Mouse (Mus musculus) cerebellum, adult 2 months (tissue): ENCODE measurements around the gene Ripk1.

Source experiments
- CTCF ChIP-seq: fragments of 200-500 bp; IDR thresholded peaks from 2 replicates; pipeline ENCODE4 v1.5.1; 2011; ENCODE audit warnings: low read depth, mild to moderate bottlenecking, control low read depth, low read length, moderate library complexity, borderline replicate concordance; ENCODE audit not compliant: insufficient read depth
- POLR2A ChIP-seq: fragments of 200-500 bp; IDR thresholded peaks from 2 replicates; pipeline ENCODE4 v1.6.1; 2011; ENCODE audit warnings: low read length, control low read depth, borderline replicate concordance; ENCODE audit not compliant: insufficient read depth

DNA sequence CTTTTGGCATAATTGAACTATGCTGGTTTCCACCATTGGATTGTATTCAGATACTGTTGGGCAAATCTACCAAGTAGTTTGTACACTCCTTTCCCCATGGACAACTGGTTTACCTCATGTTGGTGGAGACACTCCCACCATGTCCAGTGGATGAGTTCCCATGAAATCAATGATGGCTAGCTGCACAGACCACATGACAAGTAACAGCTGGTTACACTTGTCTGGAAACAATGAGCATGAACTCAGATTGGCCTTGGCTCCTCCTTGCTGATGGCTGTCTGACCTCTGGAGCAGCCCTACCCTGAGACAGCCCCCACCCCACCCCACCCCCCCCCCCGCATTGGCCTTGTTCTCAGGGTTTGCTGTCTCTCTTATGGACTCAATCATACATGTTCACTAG is 55.1 kb downstream of the Ripk1 start:
- no peak for TF ChIP-seq POLR2A
- TF ChIP-seq CTCF = no peak
